In the genomic region with DNA sequence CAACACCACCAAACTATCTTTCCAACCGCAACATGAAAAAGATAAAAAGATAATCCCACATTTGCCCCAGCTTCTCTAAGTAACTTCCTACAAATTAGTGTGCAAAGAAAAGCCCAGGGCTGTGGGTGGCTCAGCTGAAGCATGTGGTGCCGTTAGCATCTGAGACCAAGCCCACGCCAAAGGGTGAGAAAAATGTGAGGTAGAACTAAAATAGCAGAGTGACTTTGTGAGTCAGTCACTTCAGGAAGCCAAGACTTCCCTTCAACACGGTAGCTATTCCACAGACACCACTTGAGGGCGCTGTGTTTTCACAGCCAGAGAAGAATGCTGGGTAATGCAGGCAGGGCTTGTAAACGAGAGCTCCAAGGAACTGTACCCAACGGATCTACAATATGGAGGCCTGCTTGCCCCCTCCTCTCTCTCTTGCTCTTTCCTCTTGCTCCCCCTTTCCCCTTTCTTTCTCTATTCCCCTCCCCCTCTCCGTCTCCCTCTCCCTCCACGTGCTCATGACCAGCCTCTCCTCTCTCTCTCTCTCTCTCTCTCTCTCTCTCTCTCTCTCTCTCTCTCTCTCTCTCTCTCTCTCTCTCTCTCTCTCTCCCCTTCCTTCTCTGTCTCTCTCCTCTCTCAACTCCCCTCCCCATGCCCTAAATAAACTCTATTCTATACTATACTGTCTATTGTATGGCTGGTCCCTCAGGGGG, we compare ENCODE assay signal across 9 mouse cellular contexts. TPM values are rescaled to one million over a fixed set of nuclear protein-coding genes. Genes with fewer than 3 reads are reported as not detected.
DNase-seq lines count a peak whose midpoint lies in the region; ATAC-seq and TF ChIP-seq lines count a peak whose summit lies in the region.
"Had no signal": no experiment of that assay in that cellular context is flagged by ENCODE, and none has a peak within 500 bp of the region (broad histone marks: within the 10 kb centered on the region; RNA-seq: fewer than 3 reads in every experiment).

No protein-coding gene starts in this region.

- WGBS in midbrain, postnatal 0 days, result 33% methylated on average over 9 of the region's 9 CpGs
- 41% methylated on average over 7 of the region's 9 CpGs for WGBS in midbrain, embryonic 16.5 days
- WGBS in liver, postnatal 0 days (ENCODE audit: insufficient replicate concordance), result 20% methylated on average over 9 of the region's 9 CpGs
- WGBS in small intestine, adult 2 months, result 31% methylated on average over 9 of the region's 9 CpGs

- H3K4me3 ChIP-seq in midbrain, postnatal 0 days (ENCODE audit: low read depth, low read length), result no peak overlapping the region
- H3K4me3 ChIP-seq in midbrain, embryonic 16.5 days (ENCODE audit: low read depth, low read length), result no peak overlapping the region
- no peak overlapping the region for H3K4me3 ChIP-seq in liver, postnatal 0 days (ENCODE audit: low read depth, low read length)
- no peak overlapping the region for H3K4me3 ChIP-seq in small intestine, adult 2 months (ENCODE audit: low read depth, low read length)

- H3K36me3 ChIP-seq in midbrain, postnatal 0 days (ENCODE audit: insufficient read depth, low read length), result no peaks in the 10 kb centered on the region
- no peaks in the 10 kb centered on the region for H3K36me3 ChIP-seq in midbrain, embryonic 16.5 days (ENCODE audit: control insufficient read depth, insufficient read depth, low read length)
- H3K36me3 ChIP-seq in liver, postnatal 0 days (replicated peaks; ENCODE audit: insufficient read depth, low read length), result no peaks in the 10 kb centered on the region
- H3K36me3 ChIP-seq in small intestine, adult 2 months (ENCODE audit: control insufficient read depth, insufficient read depth, low read length), result no peaks in the 10 kb centered on the region

- H3K27ac ChIP-seq in midbrain, postnatal 0 days (ENCODE audit: low read depth, low read length), result no peak overlapping the region
- H3K27ac ChIP-seq in midbrain, embryonic 16.5 days (ENCODE audit: low read length), result no peak overlapping the region
- no peak overlapping the region for H3K27ac ChIP-seq in liver, postnatal 0 days (ENCODE audit: low read depth)
- no peak overlapping the region for H3K27ac ChIP-seq in small intestine, adult 2 months (ENCODE audit: insufficient read depth, low read depth, low read length)
- H3K27ac ChIP-seq: macrophage had no signal

- TF ChIP-seq EP300 in liver, postnatal 0 days (IDR thresholded peaks at IDR 0.05; ENCODE audit: low read depth), result no peak

- peak; percentile 15 for DNase-seq in midbrain, postnatal 0 days (ENCODE audit: low spot score)
- peak; percentile 92 for DNase-seq in ZHBTc4 (ENCODE audit: low read depth, low spot score)
- DNase-seq in kidney, postnatal 25 days, result peak; percentile 67 to 73
- DNase-seq in liver, postnatal 0 days, result peak; percentile 74

- no peak overlapping the region for H3K4me2 ChIP-seq in midbrain, postnatal 0 days (ENCODE audit: low read depth, low read length, poor library complexity, severe bottlenecking)
- no peak overlapping the region for H3K4me2 ChIP-seq in midbrain, embryonic 16.5 days (ENCODE audit: low read length)
- H3K4me2 ChIP-seq in liver, postnatal 0 days (ENCODE audit: low read depth, low read length), result peak overlapping the region; percentile 44; the same call in 1 of the 2 replicates

- no peaks in the 10 kb centered on the region for H3K9me3 ChIP-seq in midbrain, postnatal 0 days (ENCODE audit: low read length)
- no peaks in the 10 kb centered on the region for H3K9me3 ChIP-seq in midbrain, embryonic 16.5 days (replicated peaks; ENCODE audit: control insufficient read depth, low read length, poor library complexity, severe bottlenecking)
- no peaks in the 10 kb centered on the region for H3K9me3 ChIP-seq in liver, postnatal 0 days (ENCODE audit: low read length)

- no peaks in the 10 kb centered on the region for H3K4me1 ChIP-seq in midbrain, postnatal 0 days (ENCODE audit: insufficient read depth, low read length)
- H3K4me1 ChIP-seq in midbrain, embryonic 16.5 days (ENCODE audit: control insufficient read depth, insufficient read depth, low read length), result no peaks in the 10 kb centered on the region
- no peaks in the 10 kb centered on the region for H3K4me1 ChIP-seq in liver, postnatal 0 days (ENCODE audit: insufficient read depth)
- H3K4me1 ChIP-seq in small intestine, adult 2 months (ENCODE audit: control insufficient read depth, insufficient read depth, insufficient read length, low read length), result no peaks in the 10 kb centered on the region

- TF ChIP-seq POLR2A in small intestine, adult 2 months (IDR thresholded peaks at IDR 0.05; ENCODE audit: low read depth, low read length), result no peak

- no peak overlapping the region for H3K9ac ChIP-seq in midbrain, postnatal 0 days (replicated peaks; ENCODE audit: low read length, poor library complexity, severe bottlenecking)
- no peak overlapping the region for H3K9ac ChIP-seq in midbrain, embryonic 16.5 days (ENCODE audit: low read depth, low read length)
- no peak overlapping the region for H3K9ac ChIP-seq in liver, postnatal 0 days (replicated peaks)

- ATAC-seq in midbrain, postnatal 0 days (ENCODE audit: low FRiP score), result no peak
- ATAC-seq in midbrain, embryonic 16.5 days, result no peak
- peak; percentile 73 for ATAC-seq in erythroid progenitor cell, adult 5-6 weeks (replicated peaks; ENCODE audit: low FRiP score, poor library complexity, severe bottlenecking)
- peak; percentile 66 for ATAC-seq in liver, postnatal 0 days
- no peak for ATAC-seq in cerebellum, adult (ENCODE audit: insufficient number of reproducible peaks, low FRiP score, low TSS enrichment)

- peak; percentile 44 for TF ChIP-seq CTCF in midbrain, postnatal 0 days (IDR thresholded peaks at IDR 0.05)
- peak; percentile 84 for TF ChIP-seq CTCF in liver, postnatal 0 days (IDR thresholded peaks at IDR 0.05; ENCODE audit: low read depth)
- TF ChIP-seq CTCF in small intestine, adult 2 months (IDR thresholded peaks at IDR 0.05; ENCODE audit: extremely low read depth, insufficient read length, insufficient replicate concordance, low read depth, low read length), result peak; percentile 59; the same call in 1 of the 2 replicates

- no peaks in the 10 kb centered on the region for H3K27me3 ChIP-seq in midbrain, postnatal 0 days (ENCODE audit: insufficient read depth, low read length)
- no peaks in the 10 kb centered on the region for H3K27me3 ChIP-seq in midbrain, embryonic 16.5 days (ENCODE audit: control insufficient read depth, insufficient read depth, low read depth, low read length)
- no peaks in the 10 kb centered on the region for H3K27me3 ChIP-seq in liver, postnatal 0 days (ENCODE audit: insufficient read depth, low read length)
- H3K27me3 ChIP-seq in small intestine, adult 2 months (ENCODE audit: control insufficient read depth, insufficient read depth, low read length), result no peaks in the 10 kb centered on the region

RNA-seq across cellular contexts. Expression of a gene that starts 8.2 kb away (rescaled TPM):
- total RNA-seq in midbrain, postnatal 0 days (2014; rRNA removed), result not detected in 2 replicates
- not detected in 2 replicates for polyA plus RNA-seq in midbrain, postnatal 0 days (2015; fragmentation: Nextera tagmentation; extraction: Ambion mirVana)
- not detected in 2 replicates for polyA plus RNA-seq in midbrain, embryonic 16.5 days (2015; fragmentation: Nextera tagmentation; extraction: Ambion mirVana)
- not detected in 2 replicates for total RNA-seq in erythroid progenitor cell, adult 5-6 weeks (2015; ENCODE audit: low replicate concordance)
- not detected in 2 replicates for total RNA-seq in erythroid progenitor cell, adult 5-6 weeks (2017; ENCODE audit: low replicate concordance)
- not detected in 2 replicates for polyA plus RNA-seq in liver, postnatal 0 days (2015; fragmentation: Nextera tagmentation; extraction: Ambion mirVana)
- not detected in 2 replicates for polyA plus RNA-seq in small intestine, adult 2 months (2012; rRNA removed)
- polyA plus RNA-seq: macrophage had no signal

RNA-seq across cellular contexts. Expression of a gene that starts 22.6 kb away (rescaled TPM):
- 24.4 and 26.7 TPM in 2 replicates for total RNA-seq in midbrain, postnatal 0 days (2014; rRNA removed)
- 46.8 and 50.0 TPM in 2 replicates for polyA plus RNA-seq in midbrain, postnatal 0 days (2015; fragmentation: Nextera tagmentation; extraction: Ambion mirVana)
- 49.9 and 52.4 TPM in 2 replicates for polyA plus RNA-seq in midbrain, embryonic 16.5 days (2015; fragmentation: Nextera tagmentation; extraction: Ambion mirVana)
- total RNA-seq in erythroid progenitor cell, adult 5-6 weeks (2015; ENCODE audit: low replicate concordance), result 2.9 TPM in 1 of 2 replicates, not detected in the other
- total RNA-seq in erythroid progenitor cell, adult 5-6 weeks (2017; ENCODE audit: low replicate concordance), result 0.39 TPM in 1 of 2 replicates, not detected in the other
- 16.6 and 17.4 TPM in 2 replicates for polyA plus RNA-seq in liver, postnatal 0 days (2015; fragmentation: Nextera tagmentation; extraction: Ambion mirVana)
- polyA plus RNA-seq in small intestine, adult 2 months (2012; rRNA removed), result 14.9 and 22.1 TPM in 2 replicates

RNA-seq across cellular contexts. Expression of a gene that starts 25.0 kb away (rescaled TPM):
- 4.3 and 5.0 TPM in 2 replicates for total RNA-seq in midbrain, postnatal 0 days (2014; rRNA removed)
- 1.4 and 2.2 TPM in 2 replicates for polyA plus RNA-seq in midbrain, postnatal 0 days (2015; fragmentation: Nextera tagmentation; extraction: Ambion mirVana)
- 1.4 and 2.8 TPM in 2 replicates for polyA plus RNA-seq in midbrain, embryonic 16.5 days (2015; fragmentation: Nextera tagmentation; extraction: Ambion mirVana)
- 89.3 and 150 TPM in 2 replicates for total RNA-seq in erythroid progenitor cell, adult 5-6 weeks (2015; ENCODE audit: low replicate concordance)
- total RNA-seq in erythroid progenitor cell, adult 5-6 weeks (2017; ENCODE audit: low replicate concordance), result 479 and 506 TPM in 2 replicates
- 2.6 and 3.6 TPM in 2 replicates for polyA plus RNA-seq in liver, postnatal 0 days (2015; fragmentation: Nextera tagmentation; extraction: Ambion mirVana)
- polyA plus RNA-seq in small intestine, adult 2 months (2012; rRNA removed), result 3.9 and 7.5 TPM in 2 replicates

RNA-seq across cellular contexts. Expression of a gene that starts 39.5 kb away (rescaled TPM):
- total RNA-seq in midbrain, postnatal 0 days (2014; rRNA removed), result 0.22 and 0.33 TPM in 2 replicates
- 1.4 and 1.5 TPM in 2 replicates for polyA plus RNA-seq in midbrain, postnatal 0 days (2015; fragmentation: Nextera tagmentation; extraction: Ambion mirVana)
- polyA plus RNA-seq in midbrain, embryonic 16.5 days (2015; fragmentation: Nextera tagmentation; extraction: Ambion mirVana), result 0.36 and 0.55 TPM in 2 replicates
- not detected in 2 replicates for total RNA-seq in erythroid progenitor cell, adult 5-6 weeks (2015; ENCODE audit: low replicate concordance)
- not detected in 2 replicates for total RNA-seq in erythroid progenitor cell, adult 5-6 weeks (2017; ENCODE audit: low replicate concordance)
- 0.41 and 0.54 TPM in 2 replicates for polyA plus RNA-seq in liver, postnatal 0 days (2015; fragmentation: Nextera tagmentation; extraction: Ambion mirVana)
- polyA plus RNA-seq in small intestine, adult 2 months (2012; rRNA removed), result not detected in 2 replicates
- polyA plus RNA-seq: macrophage had no signal

RNA-seq across cellular contexts. Expression of a gene that starts 41.1 kb away (rescaled TPM):
- total RNA-seq in midbrain, postnatal 0 days (2014; rRNA removed), result 211 and 345 TPM in 2 replicates
- 501 and 560 TPM in 2 replicates for polyA plus RNA-seq in midbrain, postnatal 0 days (2015; fragmentation: Nextera tagmentation; extraction: Ambion mirVana)
- polyA plus RNA-seq in midbrain, embryonic 16.5 days (2015; fragmentation: Nextera tagmentation; extraction: Ambion mirVana), result 428 and 439 TPM in 2 replicates
- total RNA-seq in erythroid progenitor cell, adult 5-6 weeks (2015; ENCODE audit: low replicate concordance), result 95.5 and 109 TPM in 2 replicates
- 42.4 and 46.1 TPM in 2 replicates for total RNA-seq in erythroid progenitor cell, adult 5-6 weeks (2017; ENCODE audit: low replicate concordance)
- 379 and 389 TPM in 2 replicates for polyA plus RNA-seq in liver, postnatal 0 days (2015; fragmentation: Nextera tagmentation; extraction: Ambion mirVana)
- polyA plus RNA-seq in small intestine, adult 2 months (2012; rRNA removed), result 337 and 417 TPM in 2 replicates

Comparison
In these comparisons a context has a peak if more than half of its experiments do, and no peak if none do; other contexts are left out.
1. ATAC-seq: peak in erythroid progenitor cell, adult 5-6 weeks (single experiment) and liver, postnatal 0 days (single experiment); none in midbrain, postnatal 0 days (single experiment), midbrain, embryonic 16.5 days (single experiment) and cerebellum, adult (single experiment).
2. DNase-seq: peak in every context shown above with its lines; median percentile 92 in ZHBTc4; 74 in liver, postnatal 0 days; 70 in kidney, postnatal 25 days; 15 in midbrain, postnatal 0 days.
3. Peak in every context shown above with its lines, with median percentiles within 50 percentile points of each other: CTCF ChIP-seq.